In the genomic region with DNA sequence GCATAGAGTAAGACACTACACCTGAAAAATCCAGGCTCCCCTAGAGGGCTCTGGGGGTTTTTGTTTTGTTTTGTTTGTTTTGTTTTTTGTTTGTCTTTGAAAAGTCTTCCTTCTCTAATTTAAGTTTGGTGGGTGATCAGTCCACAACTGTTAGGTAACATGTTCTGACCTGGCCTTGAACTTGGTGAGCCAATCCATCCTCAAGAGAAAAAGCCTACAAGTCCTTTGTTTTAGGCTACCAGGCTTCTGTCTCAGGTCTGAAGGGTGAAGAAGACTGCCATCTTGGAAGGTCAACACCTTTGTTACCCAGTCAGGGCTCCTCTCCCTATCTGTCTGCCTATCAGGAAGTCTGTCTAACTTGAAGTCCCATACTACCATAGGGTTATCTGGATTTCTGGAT, we compare ENCODE assay signal across 15 mouse cellular contexts. TPM values are rescaled to one million over a fixed set of nuclear protein-coding genes. Genes with fewer than 3 reads are reported as not detected.
"Had no signal": no experiment of that assay in that cellular context is flagged by ENCODE, and none has a peak within 500 bp of the region (broad histone marks: within the 10 kb centered on the region; RNA-seq: fewer than 3 reads in every experiment).

No protein-coding gene starts in this region.

- H3K4me3 ChIP-seq: left cerebral cortex, adult 2 months; limb, embryonic 10.5 days; neural tube, embryonic 13.5 days had no signal

- DNase-seq: kidney, adult 8-10 months; kidney, postnatal 25 days; lung, adult 2 months; lung, postnatal 10 days; lung, postnatal 4 days; spleen, adult 18-20 months; thymus, adult 18-20 months; thymus, postnatal 14 days had no signal

- H3K9ac ChIP-seq: neural tube, embryonic 13.5 days had no signal

- H3K9me3 ChIP-seq: limb, embryonic 10.5 days; neural tube, embryonic 13.5 days had no signal

- H3K4me1 ChIP-seq: limb, embryonic 10.5 days; neural tube, embryonic 13.5 days had no signal

- H3K27me3 ChIP-seq: neural tube, embryonic 13.5 days had no signal

- H3K27ac ChIP-seq: left cerebral cortex, adult 2 months; limb, embryonic 10.5 days; neural tube, embryonic 13.5 days had no signal

- H3K4me2 ChIP-seq: midbrain, embryonic 11.5 days; neural tube, embryonic 13.5 days had no signal

- ATAC-seq: midbrain, embryonic 16.5 days had no signal

- H3K36me3 ChIP-seq: limb, embryonic 10.5 days; neural tube, embryonic 13.5 days had no signal

RNA-seq across cellular contexts. Expression of gene Rab19, which starts 52.7 kb away (rescaled TPM):
- total RNA-seq: layer of hippocampus, postnatal 25 days; left cerebral cortex, adult 2 months; left cerebral cortex, postnatal 14 days had no signal
- polyA plus RNA-seq: midbrain, embryonic 16.5 days; neural tube, embryonic 13.5 days had no signal
